Mouse (Mus musculus): ENCODE measurements at regions not wholly inside any gene's neighbourhood (a gene's known extent, or its start where the extent isn't known, plus 50 kb on each side); places are given as distances from the start of the nearest gene placed in this dataset.
"Not testable (repeated sequence)": the region's sequence is repeated elsewhere in the genome, so short reads cannot be mapped to it uniquely, and the experiment has no call there.

GRCm38 (mm10) chr6:5663433-5664175, 61.8 kb upstream of the Dync1i1 start:
- no peak for DNase-seq

GRCm38 (mm10) chr6:5645150-5645732, 80.2 kb upstream of the Dync1i1 start:
- peak; percentile 83 for DNase-seq

GRCm38 (mm10) chr6:5634222-5634621, 91.2 kb upstream of the Dync1i1 start:
- DNase-seq = no peak

GRCm38 (mm10) chr6:5633036-5633708, 92.3 kb upstream of the Dync1i1 start:
- DNase-seq = peak; percentile 78

- DNase-seq = no peak
These were observed 101.4 kb upstream of the Dync1i1 start for GRCm38 (mm10) chr6:5624085-5624484.

GRCm38 (mm10) chr6:5621582-5621981, 103.9 kb upstream of the Dync1i1 start:
- no peak for DNase-seq

- DNase-seq = peak; percentile 8
These were observed 97.9 kb upstream of the Pdk4 start for GRCm38 (mm10) chr6:5594011-5594410.

- peak; percentile 75 for DNase-seq
These were observed 93.5 kb upstream of the Pdk4 start for GRCm38 (mm10) chr6:5589635-5590034.

- DNase-seq = no peak
These were observed 86.9 kb upstream of the Pdk4 start for GRCm38 (mm10) chr6:5582923-5583525.

GRCm38 (mm10) chr6:5576891-5577290, 80.8 kb upstream of the Pdk4 start:
- DNase-seq = not testable (repeated sequence)

GRCm38 (mm10) chr6:5566582-5566981, 70.5 kb upstream of the Pdk4 start:
- no peak for DNase-seq

GRCm38 (mm10) chr6:5565049-5565448, 68.9 kb upstream of the Pdk4 start:
- no peak for DNase-seq

- DNase-seq = no peak
These were observed 57.7 kb upstream of the Pdk4 start for GRCm38 (mm10) chr6:5553703-5554394.

- DNase-seq = no peak
These were observed 54.0 kb upstream of the Pdk4 start for GRCm38 (mm10) chr6:5550067-5550466.
